Mouse (Mus musculus) hindbrain, embryonic 13.5 days (tissue): ENCODE data around the gene Slc41a3. TPM values are rescaled to one million over a fixed set of nuclear protein-coding genes. Genes with fewer than 3 reads are reported as not detected.
A peak's percentile ranks its signal among the peaks of the same experiment; 100 is the strongest.

Experiments used
- ATAC-seq: fragments of 200-750 bp; cut with Nextera tagmentation; 2 replicates; pipeline ENCODE4 v1.8.0; 2017; ENCODE audit warnings: moderate TSS enrichment; ENCODE audit not compliant: low FRiP score
- H3K27ac ChIP-seq: fragments of 300-500 bp; sonication (generic); 2 replicates; pipeline ENCODE4 v1.5.1; 2015; ENCODE audit warnings: inconsistent platforms, mild to moderate bottlenecking, moderate library complexity
- H3K27me3 ChIP-seq: fragments of 300-500 bp; sonication (generic); 2 replicates; pipeline ENCODE4 v1.6.1; 2015; ENCODE audit warnings: mild to moderate bottlenecking, inconsistent platforms
- H3K36me3 ChIP-seq: fragments of 300-500 bp; sonication (generic); 2 replicates; pipeline ENCODE4 v1.6.1; 2015; ENCODE audit warnings: mild to moderate bottlenecking, inconsistent platforms
- H3K4me1 ChIP-seq: fragments of 300-500 bp; sonication (generic); replicated peaks from 2 replicates; pipeline ENCODE4 v1.6.1; 2015; ENCODE audit warnings: inconsistent platforms
- H3K4me2 ChIP-seq: fragments of 300-500 bp; sonication (generic); 2 replicates; pipeline ENCODE4 v1.6.1; 2015; ENCODE audit warnings: inconsistent platforms, mild to moderate bottlenecking, moderate library complexity
- H3K4me3 ChIP-seq: fragments of 300-500 bp; sonication (generic); 2 replicates; pipeline ENCODE4 v1.5.1; 2015; ENCODE audit warnings: mild to moderate bottlenecking, inconsistent platforms
- H3K9ac ChIP-seq: fragments of 300-500 bp; sonication (generic); 2 replicates; pipeline ENCODE4 v1.6.1; 2015; ENCODE audit warnings: mild to moderate bottlenecking, inconsistent platforms
- H3K9me3 ChIP-seq: fragments of 300-500 bp; sonication (generic); 2 replicates; pipeline ENCODE4 v1.6.1; 2016; ENCODE audit warnings: inconsistent platforms
- WGBS: fragments of 180-500 bp; shearing (Covaris S2); methylation state at CpG from one replicate; pipeline ENCODE4 v1.1.7; 2015; 5-methylcytosine and 5-hydroxymethylcytosine counted together
- polyA plus RNA-seq: library from polyadenylated mRNA; unstranded; fragments of >200 nt; fragmentation: Nextera tagmentation; extraction: Ambion mirVana; gene quantifications from 2 replicates; pipeline ENCODE4 v1.2.1, GENCODE M21; 2015

Slc41a3 gene
- 5.1 and 5.5 TPM in 2 replicates for polyA plus RNA-seq

GRCm38 (mm10) chr6:90604533-90605297, at the start of gene Slc41a3:
Gene Slc41a3 (plus strand): TSS chr6:90604725.
- Histone ChIP-seq H3K4me2 (peak within 1 kb of the TSS; percentile 87), H3K4me3 (peak within 1 kb of the TSS; percentile 65), H3K9me3 (no peaks in the 10 kb centered on the region), H3K9ac (peak within 1 kb of the TSS; percentile 81), H3K27me3 (peaks cover 23% of the 10 kb centered on the region; the same call in 1 of the 2 replicates), H3K36me3 (no peaks in the 10 kb centered on the region), H3K27ac (peak within 1 kb of the TSS; percentile 66), H3K4me1 (peaks cover 11% of the 10 kb centered on the region)
- peak; percentile 92 for ATAC-seq
- WGBS: 2% methylated on average over 49 of the region's 49 CpGs

GRCm38 (mm10) chr6:90556534-90557058, 47.9 kb upstream of the Slc41a3 start:
- no peak overlapping the region for H3K4me3 ChIP-seq
- 0 out of 2 replicates have a peak overlapping the region, but pooled peaks have one; percentile 30 for H3K27ac ChIP-seq
- H3K9me3 ChIP-seq: no peaks in the 10 kb centered on the region
- no peak for ATAC-seq
- 0 out of 2 replicates have a peak, but pooled peaks cover 3% of the 10 kb centered on the region for H3K36me3 ChIP-seq
- H3K27me3 ChIP-seq: 0 out of 2 replicates have a peak, but pooled peaks cover under 1% of the 10 kb centered on the region
- peaks cover 13% of the 10 kb centered on the region for H3K4me1 ChIP-seq
- H3K4me2 ChIP-seq: no peak overlapping the region
- 80% methylated on average over 2 of the region's 2 CpGs for WGBS
- H3K9ac ChIP-seq: no peak overlapping the region

GRCm38 (mm10) chr6:90557077-90557476, 47.4 kb upstream of the Slc41a3 start:
- no peak overlapping the region for H3K4me2 ChIP-seq
- H3K4me3 ChIP-seq: no peak overlapping the region
- no peaks in the 10 kb centered on the region for H3K27me3 ChIP-seq
- no peaks in the 10 kb centered on the region for H3K9me3 ChIP-seq
- no peak overlapping the region for H3K27ac ChIP-seq
- H3K4me1 ChIP-seq: peaks cover 17% of the 10 kb centered on the region
- 91% methylated on average over 7 of the region's 7 CpGs for WGBS
- H3K36me3 ChIP-seq: 0 out of 2 replicates have a peak, but pooled peaks cover 3% of the 10 kb centered on the region
- no peak overlapping the region for H3K9ac ChIP-seq
- no peak for ATAC-seq

GRCm38 (mm10) chr6:90557829-90558693, 46.5 kb upstream of the Slc41a3 start:
- H3K27me3 ChIP-seq: no peaks in the 10 kb centered on the region
- no peaks in the 10 kb centered on the region for H3K9me3 ChIP-seq
- no peak overlapping the region for H3K4me2 ChIP-seq
- peaks cover 17% of the 10 kb centered on the region for H3K4me1 ChIP-seq
- 0 out of 2 replicates have a peak, but pooled peaks cover 3% of the 10 kb centered on the region for H3K36me3 ChIP-seq
- WGBS: 80% methylated on average over 6 of the region's 6 CpGs
- H3K9ac ChIP-seq: no peak overlapping the region
- ATAC-seq: no peak
- no peak overlapping the region for H3K4me3 ChIP-seq
- no peak overlapping the region for H3K27ac ChIP-seq

GRCm38 (mm10) chr6:90560390-90561058, 44.0 kb upstream of the Slc41a3 start:
- Histone ChIP-seq H3K9me3 (no peaks in the 10 kb centered on the region), H3K27ac (peak overlapping the region; percentile 81), H3K4me1 (peaks cover 27% of the 10 kb centered on the region), H3K9ac (no peak overlapping the region), H3K4me2 (no peak overlapping the region), H3K27me3 (no peaks in the 10 kb centered on the region), H3K4me3 (no peak overlapping the region), H3K36me3 (0 out of 2 replicates have a peak, but pooled peaks cover 3% of the 10 kb centered on the region)
- ATAC-seq: no peak
- WGBS: 89% methylated on average over 3 of the region's 3 CpGs

- H3K4me2 ChIP-seq: no peak overlapping the region
- peak; percentile 71 for ATAC-seq
- H3K4me3 ChIP-seq: no peak overlapping the region
- WGBS: 12% methylated on average over 2 of the region's 2 CpGs
- H3K9ac ChIP-seq: 0 out of 2 replicates have a peak overlapping the region, but pooled peaks have one; percentile 5
- H3K36me3 ChIP-seq: 0 out of 2 replicates have a peak, but pooled peaks cover 3% of the 10 kb centered on the region
- peak overlapping the region; percentile 81 for H3K27ac ChIP-seq
- H3K9me3 ChIP-seq: no peaks in the 10 kb centered on the region
- peaks cover 35% of the 10 kb centered on the region for H3K4me1 ChIP-seq
- H3K27me3 ChIP-seq: no peaks in the 10 kb centered on the region
These were observed 43.2 kb upstream of the Slc41a3 start for GRCm38 (mm10) chr6:90561234-90561781.

GRCm38 (mm10) chr6:90564240-90564639, 40.3 kb upstream of the Slc41a3 start:
- Histone ChIP-seq H3K9ac (no peak overlapping the region), H3K4me1 (peaks cover 39% of the 10 kb centered on the region)
- 87% methylated on average over 9 of the region's 9 CpGs for WGBS

GRCm38 (mm10) chr6:90565357-90566215, 38.9 kb upstream of the Slc41a3 start:
- Histone ChIP-seq H3K9ac (no peak overlapping the region), H3K4me3 (no peak overlapping the region), H3K27me3 (no peaks in the 10 kb centered on the region), H3K9me3 (no peaks in the 10 kb centered on the region), H3K27ac (0 out of 2 replicates have a peak overlapping the region, but pooled peaks have one; percentile 44), H3K4me1 (peaks cover 37% of the 10 kb centered on the region), H3K36me3 (no peaks in the 10 kb centered on the region), H3K4me2 (no peak overlapping the region)
- 57% methylated on average over 13 of the region's 13 CpGs for WGBS
- ATAC-seq: no peak

More at GRCm38 (mm10) chr6:90564240-90564639, 40.3 kb upstream of the Slc41a3 start:
- ATAC-seq: no peak
- Histone ChIP-seq H3K4me2 (no peak overlapping the region), H3K9me3 (no peaks in the 10 kb centered on the region), H3K27ac (no peak overlapping the region), H3K36me3 (0 out of 2 replicates have a peak, but pooled peaks cover 3% of the 10 kb centered on the region), H3K27me3 (no peaks in the 10 kb centered on the region), H3K4me3 (no peak overlapping the region)

- H3K4me1 ChIP-seq: peaks cover 22% of the 10 kb centered on the region
- no peak overlapping the region for H3K4me3 ChIP-seq
- no peak for ATAC-seq
- 91% methylated on average over 3 of the region's 3 CpGs for WGBS
- no peak overlapping the region for H3K27ac ChIP-seq
- H3K36me3 ChIP-seq: no peaks in the 10 kb centered on the region; the same call in 1 of the 2 replicates
- H3K9ac ChIP-seq: no peak overlapping the region
- no peak overlapping the region for H3K4me2 ChIP-seq
- H3K9me3 ChIP-seq: no peaks in the 10 kb centered on the region
- no peaks in the 10 kb centered on the region for H3K27me3 ChIP-seq
These were observed 37.0 kb upstream of the Slc41a3 start for GRCm38 (mm10) chr6:90567486-90567885.

- Histone ChIP-seq H3K9me3 (no peaks in the 10 kb centered on the region), H3K9ac (no peak overlapping the region), H3K4me2 (no peak overlapping the region), H3K27ac (no peak overlapping the region), H3K4me3 (no peak overlapping the region), H3K36me3 (no peaks in the 10 kb centered on the region; the same call in 1 of the 2 replicates), H3K4me1 (peaks cover 22% of the 10 kb centered on the region), H3K27me3 (no peaks in the 10 kb centered on the region)
- no peak for ATAC-seq
- 82% methylated on average over 3 of the region's 3 CpGs for WGBS
These were observed 36.6 kb upstream of the Slc41a3 start for GRCm38 (mm10) chr6:90567928-90568327.
